Mouse (Mus musculus): ENCODE results near the gene Slc30a1. TPM values are rescaled to one million over a fixed set of nuclear protein-coding genes. Genes with fewer than 3 reads are reported as not detected.

Slc30a1 gene
- 10 to 100 TPM; 33.4 to 36.2 TPM for total RNA-seq (2021)
- long read RNA-seq, experiment 1, full-length matches to known transcripts, result 12 of 16 reads
- long read RNA-seq, experiment 1, partial matches to known transcripts, result 0 of 16 reads
- long read RNA-seq, experiment 1, other reads (novel, unspliced or antisense), result 4 of 16 reads
- long read RNA-seq, experiment 2, full-length matches to known transcripts, result 24 of 28 reads
- long read RNA-seq, experiment 2, partial matches to known transcripts, result 0 of 28 reads
- long read RNA-seq, experiment 2, other reads (novel, unspliced or antisense), result 4 of 28 reads

- intact Hi-C loops (cut with DNase I), result loop anchor here (2.0 to 5.0 kb wide), 2 partner anchors 72 to 186 kb away; partner anchors contain the start of gene Traf5
Measured at GRCm38 (mm10) chr1:191906571-191907430, at the start of gene Slc30a1. Slc30a1 (plus strand) TSS chr1:191906767.

DNA sequence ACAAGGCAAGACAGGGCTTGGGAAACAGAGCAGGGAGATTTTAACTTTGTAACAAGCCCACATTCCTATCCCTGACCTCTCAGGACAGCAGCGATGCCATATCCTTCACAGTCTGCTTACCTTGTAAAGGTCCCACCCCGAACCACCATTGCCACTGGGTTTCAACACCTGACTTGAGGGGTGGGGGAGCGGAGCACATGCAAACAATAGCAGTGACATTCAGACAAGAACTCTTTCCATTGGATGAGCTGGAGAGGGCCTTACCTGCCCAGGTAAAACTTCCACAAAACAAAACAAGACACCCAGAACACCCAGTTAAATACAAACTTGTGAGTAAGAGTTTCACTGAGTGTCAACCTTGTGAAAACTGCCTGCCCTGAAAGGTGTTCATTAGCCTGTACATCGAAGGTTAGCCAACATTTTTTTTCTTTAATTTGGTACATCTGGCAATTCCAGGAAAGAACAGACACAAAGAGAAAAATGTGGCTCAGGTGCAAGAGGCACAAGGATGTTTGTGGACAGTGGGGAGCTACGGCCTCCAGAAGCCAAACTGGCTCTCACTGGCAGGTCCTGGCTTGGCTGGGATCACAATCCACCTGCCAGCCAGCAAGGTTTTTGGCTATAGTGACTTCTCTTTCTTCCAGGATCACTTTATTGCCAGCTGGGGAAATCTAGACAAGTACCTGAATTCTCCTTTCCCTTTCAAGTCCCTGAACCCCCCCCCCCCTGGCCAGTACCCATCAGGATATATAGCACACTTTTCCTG lies 49.5 kb upstream of the Slc30a1 start:
- no peak for DNase-seq (ENCODE audit: low spot score in 2 of 2)
- intact Hi-C loops (cut with DNase I), result no loop called here

More at GRCm38 (mm10) chr1:191906571-191907430, at the start of gene Slc30a1:
- DNase-seq (ENCODE audit: low spot score in 2 of 2), result peak; percentile 100

- intact Hi-C loops (cut with DNase I), result no loop called here
- no peak for DNase-seq (ENCODE audit: low spot score in 2 of 2)
Measured at GRCm38 (mm10) chr1:191858136-191858535, 48.4 kb upstream of the Slc30a1 start.

DNA sequence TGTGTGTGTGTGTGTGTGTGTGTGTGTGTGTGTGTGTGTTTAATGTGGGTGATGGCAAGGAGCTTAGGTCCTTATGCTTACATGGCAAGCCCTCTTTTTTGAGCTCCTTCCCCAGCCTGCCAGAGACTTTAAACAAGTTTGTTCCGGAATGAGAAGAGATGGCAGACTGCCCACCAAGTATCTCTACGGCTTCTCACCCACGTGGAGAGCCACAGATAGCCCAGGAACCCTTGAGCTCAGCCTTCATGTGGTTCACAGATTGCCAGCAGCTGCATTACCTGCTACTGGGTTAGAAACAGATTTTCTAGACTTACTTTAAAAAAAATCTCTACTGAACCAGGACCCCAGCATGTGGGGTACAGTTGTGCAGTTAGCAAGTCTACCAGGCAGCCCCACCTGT lies 46.7 kb upstream of the Slc30a1 start:
- intact Hi-C loops (cut with DNase I), result no loop called here
- peak; percentile 26 to 57 for DNase-seq (ENCODE audit: low spot score in 2 of 2)

DNA sequence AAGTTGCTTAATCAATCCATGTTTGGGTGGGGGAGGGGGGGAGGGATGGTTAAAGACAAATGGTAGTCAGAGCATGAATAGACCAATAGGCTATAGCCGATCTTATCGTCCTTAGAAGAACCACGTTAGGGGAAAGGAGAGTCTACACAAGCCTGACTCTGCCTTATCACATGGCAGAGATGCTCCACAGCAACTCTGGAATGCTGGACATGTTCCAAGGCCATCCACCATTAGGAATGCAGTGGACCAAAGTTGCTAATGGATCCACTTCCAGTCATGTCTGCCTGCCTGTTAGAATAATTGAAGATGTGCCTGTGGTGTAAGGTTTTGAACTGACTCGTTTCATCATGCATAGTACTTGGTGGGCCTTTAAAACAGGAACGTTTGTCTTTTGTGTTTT lies 45.3 kb upstream of the Slc30a1 start:
- intact Hi-C loops (cut with DNase I), result no loop called here
- DNase-seq (ENCODE audit: low spot score in 2 of 2), result no peak

DNA sequence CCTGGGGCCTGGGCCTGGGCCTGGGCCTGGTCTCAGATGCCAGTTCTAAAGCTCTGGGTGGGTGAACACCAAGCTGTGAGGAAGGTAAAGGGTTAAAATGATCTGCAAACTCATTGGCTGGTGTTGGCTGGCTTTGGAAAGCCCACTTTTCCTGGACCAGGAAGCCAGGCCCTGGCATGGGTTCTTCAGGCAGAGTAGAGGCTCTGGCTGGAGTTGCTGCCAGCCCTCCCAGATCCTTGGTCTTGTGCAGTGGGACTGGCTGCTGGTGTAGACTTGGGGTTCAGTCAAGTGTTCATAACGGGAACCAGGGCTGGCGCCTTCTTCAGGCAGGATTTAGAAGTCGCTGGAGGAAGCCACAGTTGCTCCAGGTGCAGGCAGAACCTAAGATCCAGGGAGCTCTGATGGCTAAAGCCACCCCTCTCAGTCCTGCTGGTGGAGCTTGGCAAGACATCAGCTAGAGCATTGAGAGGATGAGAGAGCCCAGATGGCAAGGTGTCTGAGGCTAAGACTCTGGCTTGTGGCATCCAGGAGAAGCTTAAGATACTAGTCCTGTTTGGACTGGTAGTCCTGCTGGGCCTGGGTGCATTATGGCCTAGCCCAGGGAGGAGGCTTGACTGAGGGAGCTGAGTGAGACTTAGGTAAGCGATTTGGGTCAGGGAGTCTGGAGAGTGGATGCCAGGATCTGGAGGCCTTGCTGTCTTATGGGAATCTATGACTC lies 42.6 kb upstream of the Slc30a1 start:
- DNase-seq (ENCODE audit: low spot score in 2 of 2), result no peak
- intact Hi-C loops (cut with DNase I), result no loop called here

DNA sequence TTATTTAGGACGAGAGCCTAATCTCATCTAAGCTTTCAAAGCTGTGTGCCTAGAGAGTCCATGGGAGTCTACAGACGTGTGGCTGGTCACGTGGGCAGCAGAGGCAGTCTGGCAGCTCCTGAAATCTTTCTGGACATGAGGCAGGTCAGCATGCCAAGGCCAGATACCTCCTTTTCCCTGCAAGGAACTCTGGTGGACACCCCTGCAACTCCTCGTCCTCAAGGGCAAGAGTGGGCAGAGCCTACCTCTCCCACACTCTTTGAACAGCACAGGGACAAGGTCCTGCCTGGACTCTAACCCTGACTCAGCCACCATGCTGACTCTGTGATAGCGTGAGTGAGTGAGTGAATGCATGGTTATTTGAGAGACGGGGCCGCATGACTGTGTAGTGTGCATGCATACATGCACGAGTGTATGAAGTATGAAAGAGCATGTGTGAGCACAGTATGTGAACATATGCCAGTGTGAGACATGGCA lies 42.0 kb upstream of the Slc30a1 start:
- DNase-seq (ENCODE audit: low spot score in 2 of 2), result no peak
- intact Hi-C loops (cut with DNase I), result no loop called here

GRCm38 (mm10) chr1:191872076-191872710 lies 34.4 kb upstream of the Slc30a1 start:
- no peak for DNase-seq (ENCODE audit: low spot score in 2 of 2)
- intact Hi-C loops (cut with DNase I), result no loop called here

DNA sequence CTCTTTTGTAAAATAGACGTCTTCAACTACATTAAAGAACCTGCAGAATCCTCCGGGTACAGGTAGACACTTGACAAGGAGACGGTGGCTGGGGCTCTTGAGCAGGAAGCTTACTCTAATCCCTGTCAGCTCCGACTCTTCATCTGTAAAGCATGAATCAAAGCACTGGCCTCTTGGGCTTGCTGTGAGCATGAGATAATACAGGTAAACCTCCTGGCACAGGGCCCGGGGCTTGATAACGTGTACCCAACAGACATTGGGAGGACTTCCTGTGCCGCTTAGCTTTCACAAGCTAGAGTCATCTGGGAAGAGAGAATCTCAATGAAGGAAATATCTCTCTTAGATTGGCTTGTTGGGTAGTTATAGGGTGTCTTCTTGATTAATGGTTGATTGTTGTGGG lies 31.6 kb upstream of the Slc30a1 start:
- DNase-seq (ENCODE audit: low spot score in 2 of 2), result no peak
- intact Hi-C loops (cut with DNase I), result no loop called here

- intact Hi-C loops (cut with DNase I), result no loop called here
- no peak for DNase-seq (ENCODE audit: low spot score in 2 of 2)
Measured at GRCm38 (mm10) chr1:191875683-191876305, 30.8 kb upstream of the Slc30a1 start.

- no peak for DNase-seq (ENCODE audit: low spot score in 2 of 2)
- intact Hi-C loops (cut with DNase I), result no loop called here
Measured at GRCm38 (mm10) chr1:191877681-191878080, 28.9 kb upstream of the Slc30a1 start.

DNA sequence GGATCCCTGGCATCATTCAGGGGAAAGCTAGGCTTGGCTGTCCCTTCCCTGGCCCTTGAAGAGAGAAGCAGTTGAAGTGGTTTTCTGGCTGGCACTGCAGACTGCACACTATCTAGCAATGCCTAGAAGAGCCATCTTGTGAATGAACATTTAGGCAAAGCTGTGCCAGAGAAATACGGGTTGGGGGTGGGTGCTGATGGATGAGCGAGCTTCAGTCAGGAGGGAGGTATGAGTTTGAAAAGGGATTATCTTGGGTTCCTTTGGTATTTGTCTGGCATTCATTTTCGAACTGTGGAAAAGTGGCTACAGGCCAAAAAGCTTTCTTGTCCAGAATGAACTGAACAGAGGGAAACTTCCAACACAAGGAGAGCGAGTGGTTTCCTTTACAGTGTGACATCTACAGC lies 28.0 kb upstream of the Slc30a1 start:
- intact Hi-C loops (cut with DNase I), result no loop called here
- no peak for DNase-seq (ENCODE audit: low spot score in 2 of 2)

DNA sequence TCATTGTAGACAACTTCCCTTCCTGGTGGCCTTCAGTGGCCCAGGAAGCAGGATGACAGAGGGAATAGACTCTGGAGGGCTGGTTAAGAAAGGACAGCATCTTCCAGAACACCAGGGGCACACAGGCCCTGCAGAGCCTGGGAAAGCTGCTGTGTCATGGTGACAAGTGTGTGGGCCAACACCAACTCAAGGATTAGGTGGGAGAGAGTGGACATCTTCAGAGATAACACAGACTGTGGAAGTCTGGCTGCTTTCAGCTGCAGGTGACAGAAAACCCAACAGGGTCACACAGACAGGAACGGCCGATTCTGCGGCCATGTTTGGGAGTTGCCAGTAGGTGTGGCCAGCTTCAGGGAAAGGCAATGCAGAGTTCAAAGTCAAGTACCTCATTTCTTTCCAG lies 26.3 kb upstream of the Slc30a1 start:
- intact Hi-C loops (cut with DNase I), result no loop called here
- DNase-seq (ENCODE audit: low spot score in 2 of 2), result no peak

DNA sequence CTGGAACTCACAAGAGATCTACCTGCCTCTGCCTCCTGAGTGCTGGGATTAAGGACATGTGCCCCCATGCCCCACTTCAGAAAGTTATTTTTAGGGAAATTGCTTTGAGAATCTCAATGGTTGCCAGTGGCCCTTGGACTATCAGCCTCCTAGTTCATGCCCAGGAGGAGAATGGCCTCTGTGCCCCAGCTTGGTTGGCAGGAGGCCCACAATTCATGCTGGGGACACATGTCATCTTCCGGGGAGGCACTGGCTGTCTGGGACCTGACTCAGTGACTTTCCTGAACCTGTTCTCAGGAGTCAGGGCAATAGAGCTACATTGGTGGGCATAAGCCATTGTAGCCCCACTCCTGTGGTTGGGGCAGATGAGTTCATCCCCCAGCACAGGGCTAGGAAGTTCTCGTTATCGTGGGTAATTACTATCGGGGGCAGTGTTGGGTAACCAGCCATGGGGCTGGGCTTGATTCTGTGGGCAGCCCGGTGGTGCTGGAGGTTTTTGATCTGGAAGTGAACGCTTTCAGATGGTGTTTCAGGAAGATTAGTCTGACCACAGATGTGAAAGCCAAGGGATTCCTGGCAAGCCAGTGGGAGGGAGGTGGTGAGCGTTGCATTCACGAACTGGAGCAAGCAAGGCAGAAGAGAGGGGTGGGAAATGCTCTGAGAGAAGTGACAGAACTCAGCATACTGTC lies 25.5 kb upstream of the Slc30a1 start:
- DNase-seq (ENCODE audit: low spot score in 2 of 2), result no peak
- intact Hi-C loops (cut with DNase I), result no loop called here

DNA sequence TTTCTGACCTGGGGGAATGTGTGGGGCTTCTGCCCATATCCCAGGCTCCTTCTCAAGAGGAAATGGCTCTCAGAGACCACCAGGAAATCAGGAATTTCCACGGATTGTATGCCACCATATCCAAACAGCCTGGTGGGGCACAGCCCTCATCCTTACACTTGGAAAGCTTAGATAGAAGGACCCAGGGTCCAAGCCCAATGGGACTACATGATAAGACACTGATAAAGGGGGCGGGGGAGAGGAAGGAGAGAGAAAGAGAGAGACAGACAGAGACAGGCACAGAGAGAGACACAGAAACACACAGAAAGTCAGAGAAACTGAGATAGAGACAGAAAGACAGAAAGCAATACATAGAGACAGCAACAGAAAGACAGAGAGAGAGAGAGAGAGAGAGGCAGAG lies 24.9 kb upstream of the Slc30a1 start:
- no peak for DNase-seq (ENCODE audit: low spot score in 2 of 2)
- intact Hi-C loops (cut with DNase I), result no loop called here

GRCm38 (mm10) chr1:191882474-191883206 lies 23.9 kb upstream of the Slc30a1 start:
- no peak for DNase-seq (ENCODE audit: low spot score in 2 of 2)
- intact Hi-C loops (cut with DNase I), result no loop called here

GRCm38 (mm10) chr1:191883654-191884053 lies 22.9 kb upstream of the Slc30a1 start:
- intact Hi-C loops (cut with DNase I), result no loop called here
- DNase-seq (ENCODE audit: low spot score in 2 of 2), result no peak
